Comparison of ENCODE assay signal across 17 mouse cellular contexts in the genomic region with DNA sequence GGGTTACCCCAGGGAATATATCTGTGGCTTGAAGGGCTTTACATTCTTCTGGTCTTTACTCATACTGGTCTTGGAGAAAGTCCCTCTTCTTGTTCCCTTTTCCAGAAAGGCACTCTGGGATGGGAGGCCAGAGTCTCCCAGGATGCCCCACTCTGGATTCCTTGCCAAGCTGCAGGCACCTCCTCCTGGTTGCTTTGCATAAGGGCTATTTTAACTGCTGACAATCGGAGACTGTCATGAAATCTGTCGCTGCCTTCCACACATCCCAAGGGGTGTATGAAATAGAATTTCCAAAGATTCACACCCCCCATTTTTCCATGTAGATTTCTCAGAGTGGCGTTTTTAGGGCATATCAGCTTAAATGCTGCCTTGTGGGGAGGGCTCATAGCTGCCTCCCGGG.
A peak's percentile ranks its signal among the peaks of the same experiment; 100 is the strongest.
DNase-seq lines count a peak whose midpoint lies in the region; ATAC-seq lines count a peak whose summit lies in the region.
"Had no signal": no experiment of that assay in that cellular context is flagged by ENCODE, and none has a peak within 500 bp of the region (broad histone marks: within the 10 kb centered on the region; RNA-seq: fewer than 3 reads in every experiment).

No protein-coding gene starts in this region.

- intact Hi-C loops in left cerebral cortex, postnatal 14 days (cut with DNase I), result no loop called here
- intact Hi-C loops in left cerebral cortex, postnatal 4 days (cut with DNase I), result no loop called here

- no peak for DNase-seq in frontal cortex, postnatal 25 days (ENCODE audit: low spot score in 2 of 2)
- peak; percentile 63 to 75 for DNase-seq in left cerebral cortex, postnatal 14 days (ENCODE audit: low spot score in 2 of 2)
- no peak for DNase-seq in left cerebral cortex, postnatal 4 days
- peak; percentile 49 for DNase-seq in right cerebral cortex, postnatal 14 days
- no peak for DNase-seq in kidney, postnatal 14 days
- no peak for DNase-seq in urinary bladder, postnatal 4 days (ENCODE audit: low spot score in 2 of 2)
- DNase-seq: adrenal gland, postnatal 25 days; cerebellum, adult 18-20 months; heart, adult 2 months; heart, postnatal 4 days; kidney, adult 11 months; kidney, postnatal 36 days; thymus, adult 18-20 months; thymus, postnatal 25 days had no signal

- ATAC-seq in frontal cortex, adult (ENCODE audit: low TSS enrichment), result peak; percentile 76
- ATAC-seq: inflammation-experienced regulatory T-cells, adult 6 months; midbrain, embryonic 16.5 days had no signal

Comparison
In these comparisons a context has a peak if more than half of its experiments do, and no peak if none do; other contexts are left out.
1. DNase-seq: peak in left cerebral cortex, postnatal 14 days (2 of 2) and right cerebral cortex, postnatal 14 days (single experiment); none in frontal cortex, postnatal 25 days (0 of 2), left cerebral cortex, postnatal 4 days (single experiment), kidney, postnatal 14 days (single experiment) and urinary bladder, postnatal 4 days (0 of 2).